Mouse (Mus musculus) lung, embryonic 14.5 days (tissue): Measurements from ENCODE around the gene Ptprcap. TPM values are rescaled to one million over a fixed set of nuclear protein-coding genes. Genes with fewer than 3 reads are reported as not detected.

Experiments used
- ATAC-seq: fragments of 200-750 bp; cut with Nextera tagmentation; 2 replicates; pipeline ENCODE4 v1.8.0; 2017; ENCODE audit warnings: mild to moderate bottlenecking, moderate TSS enrichment, moderate library complexity; ENCODE audit not compliant: insufficient read depth
- DNase-seq: peaks from one replicate; pipeline ENCODE4 v3.0.0-alpha.2; 2015
- H3K27ac ChIP-seq: fragments of 300-500 bp; sonication (generic); 2 replicates; pipeline ENCODE4 v1.5.1; 2014; ENCODE audit warnings: low read depth, mild to moderate bottlenecking, moderate library complexity
- H3K27me3 ChIP-seq: fragments of 300-500 bp; sonication (generic); 2 replicates; pipeline ENCODE4 v1.6.1; 2014; ENCODE audit warnings: low read length, control low read depth; ENCODE audit not compliant: insufficient read depth
- H3K36me3 ChIP-seq: fragments of 300-500 bp; sonication (generic); 2 replicates; pipeline ENCODE4 v1.6.1; 2014; ENCODE audit warnings: control low read depth; ENCODE audit not compliant: insufficient read depth
- H3K4me1 ChIP-seq: fragments of 300-500 bp; sonication (generic); 2 replicates; pipeline ENCODE4 v1.6.1; 2014; ENCODE audit warnings: antibody characterized with exemption, control low read depth; ENCODE audit not compliant: insufficient read depth
- H3K4me2 ChIP-seq: fragments of 300-500 bp; sonication (generic); 2 replicates; pipeline ENCODE4 v1.6.1; 2014; ENCODE audit warnings: mild to moderate bottlenecking
- H3K4me3 ChIP-seq: fragments of 300-500 bp; sonication (generic); 2 replicates; pipeline ENCODE4 v1.5.1; 2014; ENCODE audit warnings: low read depth, low read length
- H3K9ac ChIP-seq: fragments of 300-500 bp; sonication (generic); 2 replicates; pipeline ENCODE4 v1.6.1; 2014
- H3K9me3 ChIP-seq: fragments of 300-500 bp; sonication (generic); 2 replicates; pipeline ENCODE4 v1.6.1; 2016; ENCODE audit warnings: low read depth, low read length, control low read depth
- CTCF ChIP-seq: IDR thresholded peaks from 2 replicates; pipeline ENCODE4 v1.5.1; 2016; ENCODE audit warnings: antibody characterized with exemption, low read depth
- WGBS: fragments of 180-500 bp; shearing (Covaris S2); extraction: QIAGEN DNeasy Blood & Tissue Kit; methylation state at CpG from one replicate; pipeline ENCODE4 v1.1.7; 2014; 5-methylcytosine and 5-hydroxymethylcytosine counted together
- polyA plus RNA-seq: library from polyadenylated mRNA; unstranded; fragments of >200 nt; fragmentation: Nextera tagmentation; extraction: Ambion mirVana; gene quantifications from 2 replicates; pipeline ENCODE4 v1.2.1, GENCODE M21; 2014

The Ptprcap gene
- polyA plus RNA-seq, 1 experiment from 2014 or later: 1.1 TPM

DNA sequence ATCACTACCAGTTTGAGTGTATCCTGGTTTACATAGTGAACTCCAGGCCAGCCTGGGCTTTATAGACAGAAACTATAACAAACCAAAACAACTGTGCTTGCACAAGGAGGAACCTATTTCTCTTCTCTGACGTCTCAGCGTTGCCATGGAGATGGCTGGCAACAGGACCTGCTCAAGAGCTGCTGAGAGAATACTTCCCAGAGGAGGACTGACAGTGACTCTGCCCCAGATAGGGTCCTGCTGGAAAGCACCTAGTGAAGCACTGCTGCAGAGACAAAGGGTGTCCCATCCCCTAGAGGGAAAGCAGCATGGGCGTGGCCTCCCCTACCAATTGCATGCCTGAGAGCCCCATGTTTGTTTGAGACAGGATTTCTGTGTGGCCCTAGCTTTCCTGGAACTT is 28.5 kb downstream of the Ptprcap start:
- Histone ChIP-seq H3K9me3 (no peaks in the 10 kb centered on the region), H3K36me3 (no peaks in the 10 kb centered on the region), H3K4me2 (no peak overlapping the region), H3K4me1 (no peaks in the 10 kb centered on the region), H3K27ac (no peak overlapping the region), H3K9ac (no peak overlapping the region), H3K27me3 (no peaks in the 10 kb centered on the region), H3K4me3 (no peak overlapping the region)
- ATAC-seq: peak; percentile 38; the same call in 1 of the 2 replicates
- TF ChIP-seq CTCF: no peak
- peak; percentile 78 for DNase-seq
- WGBS: 30% methylated on average over 3 of the region's 3 CpGs

- no peaks in the 10 kb centered on the region for H3K36me3 ChIP-seq
- H3K27me3 ChIP-seq: no peaks in the 10 kb centered on the region
- DNase-seq (no peak), ATAC-seq (no peak)
- TF ChIP-seq CTCF: no peak
- H3K4me1 ChIP-seq: no peaks in the 10 kb centered on the region
- no peak overlapping the region for H3K9ac ChIP-seq
- no peak overlapping the region for H3K4me2 ChIP-seq
- H3K27ac ChIP-seq: no peak overlapping the region
- H3K9me3 ChIP-seq: no peaks in the 10 kb centered on the region
- WGBS: 83% methylated on average over 2 of the region's 2 CpGs
- H3K4me3 ChIP-seq: no peak overlapping the region
Observed at GRCm38 (mm10) chr19:4183689-4184088, 30.3 kb downstream of the Ptprcap start.

DNA sequence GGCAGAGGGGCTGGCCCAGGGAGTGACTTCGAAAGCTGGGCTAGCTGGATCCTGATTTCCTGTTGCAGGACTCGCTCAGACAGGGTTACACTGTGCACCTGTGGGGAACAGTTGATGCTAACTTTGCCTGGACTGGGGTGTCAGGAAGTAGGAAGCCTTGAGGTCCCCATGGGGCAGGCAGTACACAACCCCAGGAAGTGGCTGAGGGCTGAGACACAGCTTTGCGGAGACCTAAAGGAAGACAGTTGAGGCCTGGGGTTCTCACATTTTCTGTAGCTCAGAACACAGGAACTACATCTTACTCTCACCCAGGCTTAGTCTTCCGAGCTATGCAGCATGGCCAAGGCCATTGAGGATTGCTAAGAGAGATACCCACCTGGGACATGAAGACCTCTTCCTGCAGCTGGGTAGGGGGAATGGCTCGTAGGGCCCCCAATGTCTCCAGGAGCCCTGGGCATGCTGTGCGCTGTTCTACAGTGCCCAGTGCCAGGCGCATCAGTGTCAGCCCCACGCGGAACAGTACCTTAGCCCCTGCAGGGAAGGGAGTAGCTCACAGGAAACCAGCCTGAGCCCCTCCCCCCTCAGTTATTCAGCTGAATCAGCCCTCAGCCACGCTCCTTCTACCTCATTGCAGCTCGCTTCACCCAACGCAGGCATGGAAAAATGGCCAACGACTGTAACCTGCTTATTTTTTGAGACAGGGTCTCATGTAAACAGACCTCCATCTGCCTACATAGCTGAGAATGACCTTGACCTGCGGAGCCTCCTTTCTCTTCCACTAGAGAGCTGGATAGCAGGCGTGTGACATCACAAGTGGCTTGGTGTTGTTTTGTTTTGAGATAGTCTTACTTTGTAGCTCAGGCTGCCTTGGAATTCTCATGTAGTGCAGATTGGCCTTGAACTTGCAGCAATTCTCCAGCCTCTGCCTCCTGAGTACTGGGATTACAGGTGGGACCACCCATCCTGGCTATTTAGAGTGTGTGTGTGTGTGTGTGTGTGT is 31.9 kb downstream of the Ptprcap start:
- H3K4me1 ChIP-seq: no peaks in the 10 kb centered on the region
- H3K9ac ChIP-seq: peak overlapping the region; percentile 4; the same call in 1 of the 2 replicates
- ATAC-seq: peak; percentile 26; the same call in 1 of the 2 replicates
- H3K27me3 ChIP-seq: no peaks in the 10 kb centered on the region
- H3K4me3 ChIP-seq: no peak overlapping the region
- H3K36me3 ChIP-seq: no peaks in the 10 kb centered on the region
- H3K27ac ChIP-seq: peak overlapping the region; percentile 20; the same call in 1 of the 2 replicates
- peak; percentile 32 for DNase-seq
- 44% methylated on average over 15 of the region's 15 CpGs for WGBS
- TF ChIP-seq CTCF: no peak
- H3K4me2 ChIP-seq: no peak overlapping the region
- H3K9me3 ChIP-seq: no peaks in the 10 kb centered on the region

DNA sequence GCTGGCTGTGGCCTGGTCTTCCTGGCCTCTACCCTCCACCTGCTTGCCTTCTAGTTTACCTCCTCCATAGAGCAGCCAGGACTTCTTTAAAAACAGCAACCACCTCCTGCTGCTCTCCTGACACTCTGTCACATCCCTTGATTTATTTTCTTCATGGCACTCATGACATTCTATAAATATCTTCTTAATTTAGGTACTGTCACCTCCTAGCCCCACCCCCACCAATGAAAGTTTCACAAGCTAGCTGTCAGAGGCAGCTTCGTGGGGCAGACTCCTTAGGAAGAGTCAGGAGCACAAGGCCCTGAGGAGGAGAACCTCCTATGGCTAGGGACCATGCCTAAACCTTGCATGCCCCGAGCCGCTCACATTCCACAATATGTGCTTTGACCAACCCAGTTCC is 33.9 kb downstream of the Ptprcap start:
- Histone ChIP-seq H3K9ac (no peak overlapping the region), H3K4me2 (no peak overlapping the region), H3K4me1 (peaks cover 5% of the 10 kb centered on the region; the same call in 1 of the 2 replicates), H3K27me3 (no peaks in the 10 kb centered on the region), H3K9me3 (no peaks in the 10 kb centered on the region), H3K36me3 (no peaks in the 10 kb centered on the region), H3K27ac (no peak overlapping the region), H3K4me3 (no peak overlapping the region)
- ATAC-seq (no peak), DNase-seq (no peak)
- WGBS: 63% methylated on average over 3 of the region's 3 CpGs
- TF ChIP-seq CTCF: no peak

- H3K4me1 ChIP-seq: peaks cover 11% of the 10 kb centered on the region
- TF ChIP-seq CTCF: no peak
Observed at GRCm38 (mm10) chr19:4189051-4189620, 35.7 kb downstream of the Ptprcap start.

DNA sequence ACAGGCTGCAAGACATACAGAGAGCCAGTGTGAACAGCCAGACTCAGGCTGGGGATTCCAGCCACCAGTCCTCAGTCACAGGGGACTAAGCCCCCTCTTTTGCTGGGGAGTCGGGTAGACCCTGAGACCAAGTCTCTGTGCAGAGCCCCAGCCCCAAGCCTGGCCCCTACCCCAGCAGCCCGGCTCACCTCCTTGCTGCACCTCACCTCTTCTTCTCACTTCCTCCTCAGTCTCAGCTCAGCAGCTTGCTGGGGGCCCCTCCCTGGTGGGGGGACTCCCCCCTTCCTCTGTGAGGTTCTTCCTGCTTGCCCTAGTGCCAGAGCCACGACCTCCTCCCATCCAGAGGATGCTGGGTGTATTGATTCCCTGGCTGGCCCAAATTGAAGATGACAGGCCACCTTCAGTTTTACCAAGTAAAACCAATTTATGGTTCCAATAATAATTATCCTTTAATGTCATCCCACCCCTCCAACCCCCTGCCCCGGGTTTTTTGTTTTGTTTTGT is 37.5 kb downstream of the Ptprcap start, which contains the start of gene Tbc1d10c:
Tbc1d10c (minus strand) TSS at position 454 of the 504 bp plus-strand sequence.
- H3K36me3 ChIP-seq: peaks cover 29% of the 10 kb centered on the region
- no peak for TF ChIP-seq CTCF
- WGBS: 51% methylated on average over 4 of the region's 4 CpGs
- peak within 1 kb of the TSS; percentile 96 for H3K4me3 ChIP-seq
- peak within 1 kb of the TSS; percentile 90 for H3K27ac ChIP-seq
- peak within 1 kb of the TSS; percentile 95 for H3K9ac ChIP-seq
- ATAC-seq (no peak), DNase-seq (no peak)
- no peaks in the 10 kb centered on the region for H3K27me3 ChIP-seq
- H3K4me2 ChIP-seq: peak within 1 kb of the TSS; percentile 98
- H3K4me1 ChIP-seq: peaks cover 11% of the 10 kb centered on the region
- H3K9me3 ChIP-seq: no peaks in the 10 kb centered on the region

More at GRCm38 (mm10) chr19:4189051-4189620, 35.7 kb downstream of the Ptprcap start:
- Histone ChIP-seq H3K4me2 (no peak overlapping the region), H3K27ac (no peak overlapping the region), H3K9me3 (no peaks in the 10 kb centered on the region), H3K9ac (no peak overlapping the region), H3K4me3 (no peak overlapping the region), H3K36me3 (peaks cover 12% of the 10 kb centered on the region), H3K27me3 (no peaks in the 10 kb centered on the region)
- DNase-seq (no peak), ATAC-seq (no peak)
- WGBS: 83% methylated on average over 12 of the region's 12 CpGs
